Mouse (Mus musculus) naive thymus-derived CD4-positive, alpha-beta T cell, adult 2 months (primary cell): ENCODE results near the gene Elovl7.
A peak's percentile ranks its signal among the peaks of the same experiment; 100 is the strongest.

Experiments used
- DNase-seq: peaks from one replicate; pipeline ENCODE4 v3.0.0-alpha.2; 2011; ENCODE audit warnings: low read depth

The Elovl7 gene

GRCm38 (mm10) chr13:108245086-108245697 is 31.0 kb downstream of the Elovl7 start:
- DNase-seq, result no peak

- DNase-seq, result no peak
Measured at GRCm38 (mm10) chr13:108251106-108251505, 36.9 kb downstream of the Elovl7 start.

GRCm38 (mm10) chr13:108253977-108254376 is 39.8 kb downstream of the Elovl7 start:
- no peak for DNase-seq

GRCm38 (mm10) chr13:108263042-108263441 is 48.8 kb downstream of the Elovl7 start:
- DNase-seq, result no peak

GRCm38 (mm10) chr13:108265394-108265793 is 51.2 kb downstream of the Elovl7 start:
- DNase-seq, result no peak

- no peak for DNase-seq
Measured at GRCm38 (mm10) chr13:108267841-108268634, 53.8 kb downstream of the Elovl7 start.

GRCm38 (mm10) chr13:108271458-108272148 is 57.4 kb downstream of the Elovl7 start:
- peak; percentile 32 for DNase-seq

- DNase-seq, result no peak
Measured at GRCm38 (mm10) chr13:108272332-108272731, 58.1 kb downstream of the Elovl7 start.

- no peak for DNase-seq
Measured at GRCm38 (mm10) chr13:108273034-108273433, 58.8 kb downstream of the Elovl7 start.

GRCm38 (mm10) chr13:108273456-108273855 is 59.3 kb downstream of the Elovl7 start:
- peak; percentile 75 for DNase-seq

- no peak for DNase-seq
Measured at GRCm38 (mm10) chr13:108276561-108276960, 62.4 kb downstream of the Elovl7 start.

- no peak for DNase-seq
Measured at GRCm38 (mm10) chr13:108277320-108277719, 63.1 kb downstream of the Elovl7 start.

- DNase-seq, result no peak
Measured at GRCm38 (mm10) chr13:108278592-108278991, 64.4 kb downstream of the Elovl7 start.

- no peak for DNase-seq
Measured at GRCm38 (mm10) chr13:108284312-108284711, 70.1 kb downstream of the Elovl7 start.

- no peak for DNase-seq
Measured at GRCm38 (mm10) chr13:108287953-108288352, 73.7 kb downstream of the Elovl7 start.

- DNase-seq, result peak; percentile 28
Measured at GRCm38 (mm10) chr13:108289436-108289835, 75.2 kb downstream of the Elovl7 start.

- DNase-seq, result no peak
Measured at GRCm38 (mm10) chr13:108290314-108290713, 76.1 kb downstream of the Elovl7 start.

GRCm38 (mm10) chr13:108297350-108298093 is 83.3 kb downstream of the Elovl7 start:
- peak; percentile 85 for DNase-seq

- DNase-seq, result peak; percentile 44
Measured at GRCm38 (mm10) chr13:108298241-108298640, 84.0 kb downstream of the Elovl7 start.

- DNase-seq, result peak; percentile 40
Measured at GRCm38 (mm10) chr13:108300346-108300950, 86.2 kb downstream of the Elovl7 start.

GRCm38 (mm10) chr13:108301411-108301810 is 87.2 kb downstream of the Elovl7 start:
- no peak for DNase-seq
